Mouse (Mus musculus): ENCODE results near the gene St8sia4.
A peak's percentile ranks its signal among the peaks of the same experiment; 100 is the strongest.

The St8sia4 gene

GRCm38 (mm10) chr1:95667435-95668252, at the start of gene St8sia4:
Gene St8sia4 (minus strand): TSS chr1:95667571.
- peak; percentile 70 to 77 for DNase-seq (ENCODE audit: low spot score in 2 of 2)

GRCm38 (mm10) chr1:95709181-95709580, 41.8 kb upstream of the St8sia4 start:
- no peak for DNase-seq (ENCODE audit: low spot score in 2 of 2)

GRCm38 (mm10) chr1:95699903-95700302, 32.5 kb upstream of the St8sia4 start:
- DNase-seq (ENCODE audit: low spot score in 2 of 2), result no peak

DNA sequence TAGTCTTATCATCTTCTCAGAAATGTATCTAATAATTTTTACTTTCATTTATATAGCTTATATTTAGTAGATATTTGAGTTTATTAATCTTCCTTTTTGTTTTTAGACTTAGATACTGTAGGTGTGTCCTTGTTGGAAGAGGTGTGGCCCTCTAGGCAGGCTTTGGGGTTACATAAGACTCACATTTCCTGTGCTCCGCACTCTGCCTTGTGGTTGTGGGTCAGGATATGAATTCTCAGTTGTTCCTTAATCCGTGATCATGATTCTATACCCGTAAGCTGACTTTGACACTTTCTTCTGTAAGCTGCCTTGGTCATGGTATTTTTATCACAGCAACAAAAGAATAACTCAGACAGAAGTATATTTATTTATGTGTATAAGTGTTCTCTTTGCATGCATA, 6.7 kb upstream of the St8sia4 start:
- DNase-seq (ENCODE audit: low spot score in 2 of 2), result no peak

DNA sequence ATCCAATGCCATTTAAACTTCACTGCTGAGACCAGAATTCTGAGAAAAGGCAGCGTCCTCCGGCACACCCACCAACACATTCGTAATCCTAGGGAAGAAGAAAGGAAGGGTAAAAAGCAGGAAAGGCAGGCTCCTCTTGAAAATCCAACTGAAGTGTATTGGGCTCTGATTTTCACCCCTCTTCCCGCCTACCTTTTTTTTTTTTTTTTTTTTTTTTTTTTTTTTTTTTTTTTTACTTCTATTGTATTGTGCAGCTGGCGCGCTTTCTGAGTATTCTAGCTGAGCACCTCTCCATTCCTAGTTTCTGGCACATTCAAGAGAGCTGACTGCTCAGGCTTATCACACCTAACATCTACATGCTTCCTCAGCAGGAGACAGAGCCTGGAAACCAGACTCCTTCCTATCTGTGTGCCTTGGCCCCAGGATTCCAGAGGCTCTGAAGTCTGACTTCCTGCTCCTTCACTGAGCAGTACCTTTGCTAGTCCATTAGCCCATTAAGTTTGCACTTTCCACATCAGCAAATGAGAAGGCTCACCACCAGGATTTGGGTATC, 958 bp upstream of the St8sia4 start:
- no peak for DNase-seq (ENCODE audit: low spot score in 2 of 2)

DNA sequence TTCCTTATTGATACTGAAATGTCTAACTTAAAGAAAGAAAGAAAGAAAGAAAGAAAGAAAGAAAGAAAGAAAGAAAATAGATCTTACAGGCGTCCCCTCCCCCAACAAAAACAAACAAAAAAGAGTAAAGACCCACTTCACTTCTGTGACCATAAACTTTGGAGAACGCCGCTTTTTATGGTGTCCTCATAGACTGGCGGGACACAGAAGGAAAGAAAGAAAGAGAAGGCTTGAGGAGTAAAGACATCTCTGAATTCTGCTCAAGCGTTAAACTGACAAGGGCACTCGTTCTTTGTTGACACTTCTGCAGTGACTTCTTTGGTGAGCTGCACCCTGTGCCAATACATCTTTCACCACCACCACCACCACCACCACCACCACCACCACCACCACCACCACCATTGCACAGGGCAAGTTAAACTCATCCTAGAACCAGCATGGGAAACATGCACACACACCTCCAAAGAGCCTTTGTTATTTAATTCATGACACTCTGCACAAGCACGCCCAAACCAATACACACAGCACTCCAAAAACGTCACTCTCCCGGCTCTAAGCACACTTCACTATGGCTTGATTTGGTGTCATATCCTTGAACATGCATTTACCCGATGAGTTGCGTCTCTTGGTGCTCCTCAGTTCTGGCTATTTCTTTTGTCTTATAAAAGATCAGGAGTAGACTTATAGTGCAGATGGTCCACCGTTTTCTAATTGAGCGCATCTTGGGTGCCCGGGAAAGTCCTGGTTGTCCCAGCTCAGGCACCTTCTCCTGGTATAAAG, 640 bp downstream of the St8sia4 start:
- DNase-seq (ENCODE audit: low spot score in 2 of 2), result no peak

- peak in 1 of 2 experiments; percentile 4 for DNase-seq (ENCODE audit: low spot score in 2 of 2)
Measured at GRCm38 (mm10) chr1:95665951-95666484, 1.4 kb downstream of the St8sia4 start.

GRCm38 (mm10) chr1:95664969-95665702, 2.2 kb downstream of the St8sia4 start:
- peak in 1 of 2 experiments; percentile 11 for DNase-seq (ENCODE audit: low spot score in 2 of 2)

GRCm38 (mm10) chr1:95664321-95664825, 3.0 kb downstream of the St8sia4 start:
- no peak for DNase-seq (ENCODE audit: low spot score in 2 of 2)

- DNase-seq (ENCODE audit: low spot score in 2 of 2), result no peak
Measured at GRCm38 (mm10) chr1:95657051-95657668, 10.2 kb downstream of the St8sia4 start.

DNA sequence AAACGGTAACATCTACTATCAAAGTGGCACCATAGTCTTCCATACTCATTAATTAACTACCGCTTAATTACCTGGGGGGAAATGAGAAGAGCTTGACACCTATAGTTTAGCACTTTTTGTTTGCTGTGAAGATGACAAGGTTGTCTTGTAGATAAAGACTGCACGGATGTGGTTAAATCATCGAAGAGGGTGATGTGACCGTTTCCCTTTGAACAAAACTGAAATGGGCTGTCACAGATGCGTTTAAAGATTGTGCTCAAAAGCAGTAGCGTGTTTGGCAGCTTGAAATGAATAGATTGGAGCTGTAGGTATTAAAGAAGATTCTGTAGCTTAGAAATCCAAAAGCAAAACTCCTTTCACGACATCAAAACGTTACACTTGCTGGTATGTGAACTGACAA, 11.8 kb downstream of the St8sia4 start:
- DNase-seq (ENCODE audit: low spot score in 2 of 2), result no peak

- DNase-seq (ENCODE audit: low spot score in 2 of 2), result no peak
Measured at GRCm38 (mm10) chr1:95653445-95653844, 13.9 kb downstream of the St8sia4 start.

DNA sequence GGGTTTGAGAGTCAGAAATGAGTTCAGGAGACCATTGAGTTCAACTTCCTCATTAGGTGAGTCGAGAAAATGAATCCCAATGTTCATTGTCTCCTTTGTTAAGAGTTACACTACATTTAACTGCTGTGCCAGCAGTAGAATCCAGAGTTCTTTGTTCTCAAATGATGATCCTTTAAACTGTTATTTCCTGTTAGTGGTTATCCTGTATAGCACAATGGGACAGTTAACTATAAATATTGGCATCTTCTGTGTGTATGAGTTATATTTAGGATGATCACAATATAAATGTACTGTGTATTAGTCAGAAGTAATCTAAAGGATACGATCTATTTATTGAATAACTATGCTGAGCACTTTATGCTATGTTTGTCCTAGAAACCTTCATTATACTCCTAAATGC, 23.1 kb downstream of the St8sia4 start:
- DNase-seq (ENCODE audit: low spot score in 2 of 2), result no peak

DNA sequence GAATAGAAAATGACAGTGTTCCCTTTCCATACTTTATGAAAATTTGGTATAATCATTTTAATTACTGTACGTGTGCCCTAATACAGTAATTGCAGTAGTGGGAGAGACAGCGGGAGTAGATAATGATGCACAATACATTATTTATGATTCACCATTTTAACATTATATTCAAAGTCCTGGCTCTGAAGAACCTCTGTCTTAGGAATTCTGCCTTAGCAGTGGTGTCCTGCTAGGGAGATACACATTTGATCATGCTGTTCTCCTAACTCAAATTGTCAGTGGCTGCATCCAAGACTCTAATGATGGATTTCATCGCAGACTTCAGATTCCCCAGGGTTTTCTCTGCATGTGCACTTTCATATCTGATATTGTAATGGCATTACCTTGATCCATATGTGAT, 28.4 kb downstream of the St8sia4 start:
- no peak for DNase-seq (ENCODE audit: low spot score in 2 of 2)

GRCm38 (mm10) chr1:95624376-95624775, 43.0 kb downstream of the St8sia4 start:
- DNase-seq (ENCODE audit: low spot score in 2 of 2), result no peak

DNA sequence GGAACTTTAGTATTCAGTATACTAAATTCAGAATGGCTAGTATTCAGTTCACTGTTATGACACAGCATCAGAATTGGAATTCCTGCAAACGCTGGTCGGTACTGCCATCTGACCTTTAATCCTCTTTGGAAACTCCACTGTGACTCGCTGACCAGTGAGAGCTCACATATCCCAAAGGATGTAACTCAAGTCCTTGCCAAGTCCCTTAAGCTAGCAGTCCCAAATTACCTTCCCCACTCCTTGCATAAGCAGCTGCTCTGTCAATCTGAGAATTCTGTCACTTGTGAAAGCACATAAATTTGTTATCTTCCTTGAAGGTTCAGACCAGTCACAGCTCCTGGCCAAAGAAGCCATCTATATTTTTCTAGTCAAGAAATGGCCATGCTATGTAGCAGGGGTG, 48.7 kb downstream of the St8sia4 start:
- no peak for DNase-seq (ENCODE audit: low spot score in 2 of 2)

- no peak for DNase-seq (ENCODE audit: low spot score in 2 of 2)
Measured at GRCm38 (mm10) chr1:95618125-95618524, 49.2 kb downstream of the St8sia4 start.

DNA sequence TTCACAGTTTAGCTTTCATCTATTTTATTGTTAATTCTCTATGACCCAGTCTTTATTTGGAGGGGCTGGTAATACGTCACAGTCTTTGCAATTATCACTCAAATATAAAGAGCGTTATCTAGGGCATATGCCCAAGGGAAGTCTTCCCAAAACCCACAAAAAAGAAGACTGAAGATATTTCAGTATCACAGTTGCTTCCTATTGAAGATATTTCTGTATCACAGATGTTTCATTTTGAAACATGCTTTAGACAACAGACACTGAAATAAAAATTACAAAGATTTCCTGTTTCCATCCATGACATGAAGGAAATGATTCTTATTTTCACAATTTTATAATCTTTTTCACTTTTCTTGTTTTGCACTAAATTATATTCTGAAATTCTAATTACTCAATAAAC, 57.4 kb downstream of the St8sia4 start:
- DNase-seq (ENCODE audit: low spot score in 2 of 2), result no peak

DNA sequence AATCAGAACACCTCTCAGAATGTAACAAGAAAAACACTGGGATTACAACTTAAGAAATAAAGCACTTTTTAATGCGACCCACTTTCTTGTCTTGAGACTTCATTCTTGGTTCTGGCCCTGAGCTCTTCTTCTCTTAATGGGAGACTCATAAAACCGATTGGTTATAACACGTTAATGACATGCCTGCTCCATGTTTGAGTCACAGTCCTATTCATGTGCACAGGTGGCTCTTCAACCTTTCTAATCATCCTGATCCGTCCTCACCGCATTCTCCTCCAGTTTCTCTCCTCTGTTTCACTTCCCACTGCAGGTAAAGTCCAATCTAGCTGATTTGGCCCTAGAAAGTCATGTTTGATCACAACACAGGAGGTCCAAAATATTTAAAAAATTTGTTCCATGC, 58.3 kb downstream of the St8sia4 start:
- no peak for DNase-seq (ENCODE audit: low spot score in 2 of 2)

- DNase-seq (ENCODE audit: low spot score in 2 of 2), result peak in 1 of 2 experiments; percentile 3
Measured at GRCm38 (mm10) chr1:95605458-95605857, 61.9 kb downstream of the St8sia4 start.

DNA sequence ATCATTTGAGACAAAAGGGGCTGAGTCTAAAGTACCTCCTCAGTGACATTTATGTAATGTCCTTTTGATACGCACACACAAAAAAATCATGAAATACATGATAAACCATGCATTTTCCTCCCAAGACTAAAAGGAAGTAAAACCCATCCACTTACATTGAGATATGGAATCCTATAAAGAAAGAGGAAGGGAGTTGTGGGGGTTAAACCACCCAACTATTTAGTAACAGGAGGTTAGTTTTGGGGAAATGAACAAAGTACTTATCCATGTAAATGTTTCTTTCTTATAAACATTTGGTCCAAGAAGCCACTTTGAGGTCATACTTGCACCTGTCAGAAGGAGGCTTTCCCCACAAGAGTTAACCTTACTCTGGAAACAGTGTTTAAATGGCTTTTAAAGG, 69.3 kb downstream of the St8sia4 start:
- no peak for DNase-seq (ENCODE audit: low spot score in 2 of 2)

Data from spleen, postnatal 14 days (tissue).